Mouse (Mus musculus): ENCODE measurements around the gene Wwox.

DNA sequence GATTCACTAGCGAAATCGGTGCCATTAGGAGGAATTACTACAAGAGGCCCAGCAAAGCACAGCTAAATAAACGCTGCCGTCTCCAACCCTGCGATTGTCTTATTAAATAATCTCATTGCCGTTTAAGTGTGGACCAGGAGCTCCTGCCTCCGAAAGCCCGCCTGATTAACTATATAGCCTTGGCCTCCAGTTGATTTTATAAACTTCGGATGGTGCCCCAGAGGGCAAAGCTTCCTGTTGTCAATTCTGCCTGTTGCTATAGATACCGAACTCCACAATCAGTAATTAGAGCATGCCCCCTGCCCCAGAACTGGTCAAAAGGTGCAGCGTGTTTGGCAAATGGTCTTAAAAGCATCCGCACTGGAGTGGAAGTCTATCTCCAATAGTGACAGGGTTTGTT is 820.4 kb downstream of the Wwox start:
- TF ChIP-seq CTCF (IDR thresholded peaks at IDR 0.05; ENCODE audit: low read depth, low read length) = no peak
- TF ChIP-seq POLR2A (IDR thresholded peaks at IDR 0.05; ENCODE audit: borderline replicate concordance, low read depth, low read length) = no peak
